Mouse (Mus musculus): ENCODE results near the gene Nelfe. TPM values are rescaled to one million over a fixed set of nuclear protein-coding genes. Genes with fewer than 3 reads are reported as not detected.

Nelfe gene
- polyA plus RNA-seq, 1 experiment from 2014 or later: 79.8 TPM

- Histone ChIP-seq H3K9ac (ENCODE audit: low read depth, low read length) (no peak overlapping the region), H3K4me2 (ENCODE audit: low read length) (no peak overlapping the region), H3K36me3 (ENCODE audit: control insufficient read depth, insufficient read depth, low read length) (peaks cover 12% of the 10 kb centered on the region), H3K27ac (ENCODE audit: low read length) (no peak overlapping the region), H3K4me3 (ENCODE audit: low read depth, low read length) (no peak overlapping the region), H3K4me1 (ENCODE audit: control insufficient read depth, insufficient read depth, low read length) (no peaks in the 10 kb centered on the region), H3K9me3 (replicated peaks; ENCODE audit: control insufficient read depth, low read length, poor library complexity, severe bottlenecking) (no peaks in the 10 kb centered on the region), H3K27me3 (ENCODE audit: control insufficient read depth, insufficient read depth, low read depth, low read length) (no peaks in the 10 kb centered on the region)
- no peak for ATAC-seq
- WGBS: 84% methylated on average over 4 of the region's 4 CpGs
Measured at GRCm38 (mm10) chr17:34858670-34859069, 8.5 kb downstream of the Nelfe start.

GRCm38 (mm10) chr17:34860514-34860913 lies 10.3 kb downstream of the Nelfe start:
- 89% methylated on average over 9 of the region's 9 CpGs for WGBS
- ATAC-seq: no peak

GRCm38 (mm10) chr17:34861704-34862415 lies 11.7 kb downstream of the Nelfe start:
- Histone ChIP-seq H3K4me3 (ENCODE audit: low read depth, low read length) (no peak overlapping the region), H3K27ac (ENCODE audit: low read length) (no peak overlapping the region), H3K27me3 (ENCODE audit: control insufficient read depth, insufficient read depth, low read depth, low read length) (no peaks in the 10 kb centered on the region), H3K4me1 (ENCODE audit: control insufficient read depth, insufficient read depth, low read length) (no peaks in the 10 kb centered on the region), H3K9me3 (replicated peaks; ENCODE audit: control insufficient read depth, low read length, poor library complexity, severe bottlenecking) (no peaks in the 10 kb centered on the region), H3K9ac (ENCODE audit: low read depth, low read length) (no peak overlapping the region), H3K4me2 (ENCODE audit: low read length) (no peak overlapping the region), H3K36me3 (ENCODE audit: control insufficient read depth, insufficient read depth, low read length) (0 out of 2 replicates have a peak, but pooled peaks cover 2% of the 10 kb centered on the region)
- no peak for ATAC-seq
- WGBS: 76% methylated on average over 13 of the region's 13 CpGs

More at GRCm38 (mm10) chr17:34860514-34860913, 10.3 kb downstream of the Nelfe start:
- H3K9ac ChIP-seq (ENCODE audit: low read depth, low read length): no peak overlapping the region
- peaks cover 8% of the 10 kb centered on the region for H3K36me3 ChIP-seq (ENCODE audit: control insufficient read depth, insufficient read depth, low read length)
- H3K4me2 ChIP-seq (ENCODE audit: low read length): no peak overlapping the region
- no peak overlapping the region for H3K27ac ChIP-seq (ENCODE audit: low read length)
- no peaks in the 10 kb centered on the region for H3K4me1 ChIP-seq (ENCODE audit: control insufficient read depth, insufficient read depth, low read length)
- H3K27me3 ChIP-seq (ENCODE audit: control insufficient read depth, insufficient read depth, low read depth, low read length): no peaks in the 10 kb centered on the region
- no peak overlapping the region for H3K4me3 ChIP-seq (ENCODE audit: low read depth, low read length)
- no peaks in the 10 kb centered on the region for H3K9me3 ChIP-seq (replicated peaks; ENCODE audit: control insufficient read depth, low read length, poor library complexity, severe bottlenecking)

GRCm38 (mm10) chr17:34862416-34863081 lies 12.4 kb downstream of the Nelfe start, which contains the start of gene Cfb:
Gene Cfb, minus strand, starts transcription at chr17:34862518.
- H3K36me3 ChIP-seq (ENCODE audit: control insufficient read depth, insufficient read depth, low read length): 0 out of 2 replicates have a peak, but pooled peaks cover 2% of the 10 kb centered on the region
- no peaks in the 10 kb centered on the region for H3K4me1 ChIP-seq (ENCODE audit: control insufficient read depth, insufficient read depth, low read length)
- H3K9ac ChIP-seq (ENCODE audit: low read depth, low read length): no peak within 1 kb of the TSS
- no peak within 1 kb of the TSS for H3K4me2 ChIP-seq (ENCODE audit: low read length)
- ATAC-seq: no peak
- H3K9me3 ChIP-seq (replicated peaks; ENCODE audit: control insufficient read depth, low read length, poor library complexity, severe bottlenecking): no peaks in the 10 kb centered on the region
- no peak within 1 kb of the TSS for H3K4me3 ChIP-seq (ENCODE audit: low read depth, low read length)
- 74% methylated on average over 8 of the region's 8 CpGs for WGBS
- no peaks in the 10 kb centered on the region for H3K27me3 ChIP-seq (ENCODE audit: control insufficient read depth, insufficient read depth, low read depth, low read length)
- H3K27ac ChIP-seq (ENCODE audit: low read length): no peak within 1 kb of the TSS

GRCm38 (mm10) chr17:34865981-34866380 lies 15.8 kb downstream of the Nelfe start:
- WGBS: 70% methylated on average over 7 of the region's 7 CpGs
- no peak overlapping the region for H3K4me3 ChIP-seq (ENCODE audit: low read depth, low read length)

GRCm38 (mm10) chr17:34874321-34874720 lies 24.1 kb downstream of the Nelfe start:
- ATAC-seq: no peak
- H3K9ac ChIP-seq (ENCODE audit: low read depth, low read length): no peak overlapping the region
- WGBS: 96% methylated on average over 6 of the region's 6 CpGs
- no peaks in the 10 kb centered on the region for H3K27me3 ChIP-seq (ENCODE audit: control insufficient read depth, insufficient read depth, low read depth, low read length)
- no peak overlapping the region for H3K4me2 ChIP-seq (ENCODE audit: low read length)
- H3K4me3 ChIP-seq (ENCODE audit: low read depth, low read length): no peak overlapping the region
- no peak overlapping the region for H3K27ac ChIP-seq (ENCODE audit: low read length)
- no peaks in the 10 kb centered on the region for H3K4me1 ChIP-seq (ENCODE audit: control insufficient read depth, insufficient read depth, low read length)
- no peaks in the 10 kb centered on the region for H3K9me3 ChIP-seq (replicated peaks; ENCODE audit: control insufficient read depth, low read length, poor library complexity, severe bottlenecking)
- no peaks in the 10 kb centered on the region for H3K36me3 ChIP-seq (ENCODE audit: control insufficient read depth, insufficient read depth, low read length)

More at GRCm38 (mm10) chr17:34865981-34866380, 15.8 kb downstream of the Nelfe start:
- H3K27ac ChIP-seq (ENCODE audit: low read length): no peak overlapping the region
- no peaks in the 10 kb centered on the region for H3K4me1 ChIP-seq (ENCODE audit: control insufficient read depth, insufficient read depth, low read length)
- H3K36me3 ChIP-seq (ENCODE audit: control insufficient read depth, insufficient read depth, low read length): no peaks in the 10 kb centered on the region
- no peak overlapping the region for H3K9ac ChIP-seq (ENCODE audit: low read depth, low read length)
- H3K27me3 ChIP-seq (ENCODE audit: control insufficient read depth, insufficient read depth, low read depth, low read length): no peaks in the 10 kb centered on the region
- H3K4me2 ChIP-seq (ENCODE audit: low read length): no peak overlapping the region
- no peaks in the 10 kb centered on the region for H3K9me3 ChIP-seq (replicated peaks; ENCODE audit: control insufficient read depth, low read length, poor library complexity, severe bottlenecking)
- ATAC-seq: no peak

- Histone ChIP-seq H3K4me3 (ENCODE audit: low read depth, low read length) (no peak within 1 kb of the TSS), H3K27ac (ENCODE audit: low read length) (no peak within 1 kb of the TSS), H3K36me3 (ENCODE audit: control insufficient read depth, insufficient read depth, low read length) (no peaks in the 10 kb centered on the region), H3K9ac (ENCODE audit: low read depth, low read length) (no peak within 1 kb of the TSS), H3K9me3 (replicated peaks; ENCODE audit: control insufficient read depth, low read length, poor library complexity, severe bottlenecking) (no peaks in the 10 kb centered on the region), H3K4me2 (ENCODE audit: low read length) (no peak within 1 kb of the TSS), H3K4me1 (ENCODE audit: control insufficient read depth, insufficient read depth, low read length) (no peaks in the 10 kb centered on the region), H3K27me3 (ENCODE audit: control insufficient read depth, insufficient read depth, low read depth, low read length) (peaks cover 4% of the 10 kb centered on the region; the same call in 1 of the 2 replicates)
- no peak for ATAC-seq
- WGBS: 70% methylated on average over 11 of the region's 11 CpGs
Measured at GRCm38 (mm10) chr17:34879336-34879879, 29.2 kb downstream of the Nelfe start, which contains the start of gene Zbtb12. Gene Zbtb12, plus strand, starts transcription at chr17:34879483.

- no peak overlapping the region for H3K9ac ChIP-seq (ENCODE audit: low read depth, low read length)
Measured at GRCm38 (mm10) chr17:34881166-34881565, 31.0 kb downstream of the Nelfe start.

More at GRCm38 (mm10) chr17:34881166-34881565, 31.0 kb downstream of the Nelfe start:
- no peaks in the 10 kb centered on the region for H3K36me3 ChIP-seq (ENCODE audit: control insufficient read depth, insufficient read depth, low read length)
- no peaks in the 10 kb centered on the region for H3K9me3 ChIP-seq (replicated peaks; ENCODE audit: control insufficient read depth, low read length, poor library complexity, severe bottlenecking)
- no peaks in the 10 kb centered on the region for H3K4me1 ChIP-seq (ENCODE audit: control insufficient read depth, insufficient read depth, low read length)
- H3K4me3 ChIP-seq (ENCODE audit: low read depth, low read length): no peak overlapping the region
- H3K4me2 ChIP-seq (ENCODE audit: low read length): no peak overlapping the region
- no peak for ATAC-seq
- H3K27ac ChIP-seq (ENCODE audit: low read length): no peak overlapping the region
- H3K27me3 ChIP-seq (ENCODE audit: control insufficient read depth, insufficient read depth, low read depth, low read length): peaks cover 4% of the 10 kb centered on the region; the same call in 1 of the 2 replicates

Data from midbrain, embryonic 16.5 days (tissue).